Mouse (Mus musculus) cerebellum, postnatal 25 days (tissue): ENCODE measurements at regions not wholly inside any gene's neighbourhood (a gene's known extent, or its start where the extent isn't known, plus 50 kb on each side); places are given as distances from the start of the nearest gene placed in this dataset.
A peak's percentile ranks its signal among the peaks of the same experiment; 100 is the strongest.

Experiments
- DNase-seq, 2 experiments: peaks; one replicate each; pipeline ENCODE4 v3.0.0; 2021; ENCODE audit warnings: mixed read lengths in 2 of 2

GRCm38 (mm10) chr4:67378632-67379031 is 551.2 kb downstream of the Tlr4 start:
- DNase-seq = no peak

DNA sequence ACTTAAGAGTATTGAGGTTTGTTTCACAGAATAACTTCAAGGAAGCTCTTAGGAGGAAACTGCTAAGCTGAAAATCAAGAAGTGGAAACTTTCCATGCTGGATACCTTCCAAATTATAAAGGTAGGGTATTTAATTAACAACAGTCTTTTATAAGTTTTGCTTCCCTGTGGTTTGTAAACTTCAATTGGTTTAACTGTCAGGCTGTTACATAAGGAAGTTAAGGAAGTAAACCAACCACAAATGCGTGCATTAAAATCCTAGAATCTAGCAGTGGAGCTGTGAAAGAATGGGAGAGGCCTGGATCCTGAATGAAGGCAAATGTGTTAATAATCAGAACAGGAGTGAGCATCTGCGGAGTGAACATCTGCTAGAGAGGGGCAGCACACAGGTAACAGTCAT is 560.5 kb downstream of the Tlr4 start:
- no peak for DNase-seq

GRCm38 (mm10) chr4:67402977-67403376 is 575.6 kb downstream of the Tlr4 start:
- no peak for DNase-seq

DNA sequence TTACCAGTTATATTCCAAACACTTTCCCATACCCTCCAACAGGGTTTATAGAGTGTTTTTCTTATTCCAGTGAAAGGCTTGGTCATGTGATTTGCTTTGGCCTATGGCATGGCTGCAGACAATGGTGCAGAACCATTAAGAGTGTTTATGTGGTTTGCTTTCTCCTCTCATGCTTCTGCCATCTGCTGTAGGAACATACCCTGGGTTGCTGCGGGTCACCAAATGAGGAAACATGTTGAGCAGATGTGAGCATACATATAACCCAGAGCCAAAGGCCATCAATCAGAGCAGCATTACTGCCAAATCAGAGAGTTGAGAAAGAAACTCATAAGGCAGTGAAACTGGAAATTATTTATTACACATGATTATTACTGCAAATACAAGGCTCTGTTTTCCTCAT is 596.7 kb downstream of the Tlr4 start:
- no peak for DNase-seq

- DNase-seq = no peak
Measured at GRCm38 (mm10) chr4:67425712-67426111, 598.3 kb downstream of the Tlr4 start.

GRCm38 (mm10) chr4:67447835-67448234 is 620.5 kb downstream of the Tlr4 start:
- DNase-seq = no peak

- peak; percentile 29 to 76 for DNase-seq
Measured at GRCm38 (mm10) chr4:67459871-67460270, 632.5 kb downstream of the Tlr4 start.

- DNase-seq = no peak
Measured at GRCm38 (mm10) chr4:67473034-67473433, 645.6 kb downstream of the Tlr4 start.

DNA sequence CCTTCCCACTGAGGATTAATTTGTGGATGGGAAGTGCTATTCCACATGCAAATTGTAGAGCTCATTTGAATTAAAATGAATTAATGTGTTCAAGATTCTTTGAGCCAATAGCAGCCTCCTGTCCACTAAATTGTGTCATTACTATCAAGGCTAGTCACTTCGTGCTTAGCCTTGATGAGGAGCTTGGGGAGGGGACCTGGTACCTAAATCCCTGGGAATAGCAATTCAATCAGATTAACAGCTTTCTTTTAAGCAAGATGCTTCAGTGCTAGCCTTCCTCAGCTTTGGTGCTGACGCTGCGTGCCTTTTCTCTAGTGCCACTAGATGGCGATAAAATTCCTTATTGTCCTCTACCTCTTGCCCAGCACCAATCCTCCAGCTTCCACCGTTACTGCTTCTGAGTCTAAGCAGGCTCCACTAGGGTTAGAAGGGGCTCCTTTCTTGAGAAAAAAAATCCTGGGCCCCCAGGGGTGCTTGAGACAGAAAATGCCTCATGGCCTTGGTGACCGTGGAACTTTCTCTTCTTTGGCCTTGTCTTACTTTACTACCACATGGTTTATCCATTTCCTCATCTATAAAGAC is 650.0 kb downstream of the Tlr4 start:
- peak; percentile 72 to 74 for DNase-seq

DNA sequence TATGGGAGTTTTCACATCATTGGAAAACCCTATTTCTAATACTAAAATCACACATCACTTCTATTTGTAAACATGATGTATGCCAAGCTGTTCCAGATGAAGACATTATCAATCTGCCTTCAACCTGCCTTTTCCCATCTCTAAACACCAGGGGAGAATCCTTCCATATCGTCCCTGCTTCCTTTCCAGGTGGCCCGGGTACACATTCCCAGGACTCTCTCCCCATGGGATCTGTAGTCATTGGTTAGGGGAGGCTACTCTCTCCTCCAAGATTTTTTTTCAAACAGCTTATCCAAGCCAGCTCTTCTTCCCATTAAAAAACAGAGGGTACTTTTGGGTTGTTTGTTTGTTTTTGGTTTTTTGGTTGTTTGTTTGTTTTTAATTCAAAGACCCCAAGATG is 650.7 kb downstream of the Tlr4 start:
- peak; percentile 28 to 35 for DNase-seq

- DNase-seq = peak; percentile 91 to 92
Measured at GRCm38 (mm10) chr4:67522235-67522634, 694.9 kb downstream of the Tlr4 start.

GRCm38 (mm10) chr4:67523158-67523557 is 695.8 kb downstream of the Tlr4 start:
- no peak for DNase-seq

GRCm38 (mm10) chr4:67529586-67529985 is 702.2 kb downstream of the Tlr4 start:
- peak in 1 of 2 experiments; percentile 19 for DNase-seq

- no peak for DNase-seq
Measured at GRCm38 (mm10) chr4:67539466-67539865, 712.1 kb downstream of the Tlr4 start.

DNA sequence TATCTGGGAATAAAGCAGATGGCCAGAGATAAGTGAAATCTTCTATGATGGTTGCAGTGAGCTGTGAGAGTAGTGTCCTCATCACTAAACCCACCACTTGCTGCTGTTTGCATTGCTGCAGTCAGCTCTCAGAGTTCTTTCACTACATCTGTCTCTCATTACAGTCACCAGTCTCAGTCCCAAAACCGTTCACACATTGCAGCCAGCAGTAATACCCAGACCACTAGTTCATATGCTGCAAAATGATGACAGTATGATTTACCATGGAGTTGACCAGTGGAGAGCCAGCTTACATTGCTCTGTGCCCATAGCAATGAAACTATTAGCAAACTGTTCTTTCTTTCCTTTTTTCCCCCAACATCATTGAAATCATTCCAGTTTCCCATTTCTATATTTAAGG is 718.6 kb downstream of the Tlr4 start:
- DNase-seq = no peak

DNA sequence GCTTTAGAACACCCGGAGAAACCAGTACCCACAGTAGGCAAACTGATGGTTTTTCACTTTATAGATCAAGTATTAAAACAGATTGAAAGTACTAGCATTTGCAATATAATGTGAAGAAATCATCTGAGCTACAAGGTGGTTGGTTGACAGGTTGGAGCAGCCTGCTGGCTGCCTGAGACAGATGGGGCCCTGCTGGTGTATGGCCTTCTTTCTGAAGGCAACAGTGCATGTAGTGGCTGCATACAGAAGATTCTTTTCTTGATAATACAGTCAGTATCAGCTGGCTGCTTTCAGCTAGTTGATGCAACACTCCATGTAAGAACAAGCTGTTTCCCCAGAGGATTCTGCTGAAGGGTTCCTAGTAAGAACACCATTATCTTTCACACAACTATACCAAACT is 720.6 kb downstream of the Tlr4 start:
- DNase-seq = peak; percentile 82 to 88

DNA sequence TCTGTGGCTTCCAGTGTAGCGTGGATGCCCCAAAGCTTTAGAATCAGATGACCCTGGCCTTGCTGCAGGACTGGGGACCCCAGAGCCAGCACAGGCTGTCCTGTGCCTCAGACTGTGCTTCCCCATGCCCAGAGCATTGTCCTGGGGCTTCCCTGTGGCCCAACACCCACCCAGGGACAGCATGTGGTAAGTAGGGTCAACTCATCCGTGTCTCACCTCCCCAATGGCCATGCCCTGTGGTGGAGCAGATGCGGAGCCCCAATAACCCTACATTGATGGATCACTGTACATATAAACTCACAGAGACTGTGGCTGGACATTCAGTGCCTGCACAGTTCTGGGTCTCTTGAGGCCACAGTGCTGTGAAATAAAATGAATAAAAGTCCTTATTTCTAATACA is 726.1 kb downstream of the Tlr4 start:
- no peak for DNase-seq

DNA sequence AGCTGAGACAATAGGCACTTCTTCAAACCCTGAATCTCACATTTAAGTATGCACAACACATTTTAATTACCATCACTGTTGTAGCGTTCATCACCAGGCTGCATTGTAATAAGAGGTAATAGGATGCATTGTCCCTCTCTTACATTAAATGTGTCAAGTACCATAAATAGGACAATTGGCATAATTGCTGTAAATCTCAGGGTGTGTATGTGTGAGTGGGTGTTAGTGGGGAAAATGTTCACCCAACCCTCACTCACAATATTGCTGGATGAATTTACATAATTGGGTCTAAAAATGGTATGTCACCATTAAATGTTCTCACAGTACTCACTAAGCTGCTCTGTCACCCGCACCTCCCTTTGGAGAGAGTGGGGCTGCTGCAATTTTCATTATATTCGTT is 747.4 kb downstream of the Tlr4 start:
- no peak for DNase-seq

GRCm38 (mm10) chr4:67589501-67589900 is 762.1 kb downstream of the Tlr4 start:
- DNase-seq = peak in 1 of 2 experiments; percentile 33

DNA sequence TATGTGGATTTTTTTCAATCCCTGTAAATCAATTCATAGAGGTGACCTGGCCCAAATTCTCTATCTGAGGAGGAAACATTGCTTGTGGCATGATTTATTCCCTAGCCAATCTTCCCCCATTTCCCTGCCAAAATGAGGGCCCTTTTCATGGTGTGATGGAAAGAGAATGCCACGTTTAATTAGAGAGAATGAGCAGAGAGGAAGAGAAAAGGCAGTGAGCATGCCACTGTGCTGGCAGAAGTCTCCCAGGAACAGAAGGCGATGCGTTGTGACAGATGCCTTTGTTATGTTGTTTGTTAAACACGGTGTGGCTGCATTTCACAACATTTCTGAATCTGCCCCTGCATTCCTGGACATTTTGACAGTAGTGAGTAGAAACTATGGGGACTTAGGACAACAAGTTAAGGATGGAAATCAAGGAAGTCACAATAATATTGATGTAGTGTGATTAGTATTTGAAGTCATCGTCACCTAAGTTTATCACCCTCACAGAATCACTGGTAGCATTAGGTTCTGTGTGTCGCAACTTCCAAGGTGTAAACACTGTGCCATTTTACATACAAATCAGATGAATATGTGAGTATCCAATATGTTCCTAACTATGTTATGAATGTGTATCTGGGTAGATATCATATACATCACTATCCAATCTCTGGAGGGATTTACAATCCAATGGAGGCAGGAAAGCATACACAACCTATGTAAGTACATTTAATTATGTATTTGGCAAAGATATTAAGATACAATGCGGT is 762.8 kb downstream of the Tlr4 start:
- DNase-seq = peak; percentile 93

GRCm38 (mm10) chr4:67607166-67607565 is 779.8 kb downstream of the Tlr4 start:
- no peak for DNase-seq

GRCm38 (mm10) chr4:67614486-67615067 is 787.2 kb downstream of the Tlr4 start:
- DNase-seq = peak in 1 of 2 experiments; percentile 12

GRCm38 (mm10) chr4:67626641-67627040 is 799.3 kb downstream of the Tlr4 start:
- peak in 1 of 2 experiments; percentile 18 for DNase-seq

DNA sequence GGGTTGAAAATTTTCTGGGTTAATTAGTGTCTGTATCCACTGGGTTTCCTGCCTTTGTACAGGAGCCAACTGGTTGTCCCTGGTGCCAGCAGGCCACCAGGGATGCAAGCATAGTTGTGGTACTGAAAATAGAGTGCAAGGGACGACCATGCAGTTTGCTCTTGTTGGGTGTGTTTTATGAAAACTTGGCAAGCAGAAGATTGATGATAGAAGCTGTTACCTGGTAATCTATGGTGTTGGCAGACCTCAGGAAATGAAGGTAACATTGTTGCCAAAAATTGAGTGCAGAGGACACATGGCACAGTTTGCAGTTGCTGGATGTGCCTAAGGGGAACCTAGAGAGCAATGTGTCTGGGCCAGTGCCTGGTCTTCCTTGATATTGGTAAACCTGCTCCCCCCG is 818.7 kb downstream of the Tlr4 start:
- peak; percentile 41 to 50 for DNase-seq
